Mouse (Mus musculus) hindbrain, embryonic 14.5 days (tissue): ENCODE data around the gene H2al1h. TPM values are rescaled to one million over a fixed set of nuclear protein-coding genes. Genes with fewer than 3 reads are reported as not detected.
"Not testable (repeated sequence)": the region's sequence is repeated elsewhere in the genome, so short reads cannot be mapped to it uniquely, and the experiment has no call there.

Experiments
- ATAC-seq: fragments of 200-750 bp; cut with Nextera tagmentation; 2 replicates; pipeline ENCODE4 v1.8.0; 2017; ENCODE audit warnings: moderate number of reproducible peaks, mild to moderate bottlenecking, moderate TSS enrichment, moderate library complexity; ENCODE audit not compliant: low FRiP score
- DNase-seq: peaks from one replicate; pipeline ENCODE4 v3.0.0-alpha.2; 2015; ENCODE audit warnings: low spot score
- H3K27ac ChIP-seq: fragments of 300-500 bp; sonication (generic); 2 replicates; pipeline ENCODE4 v1.5.1; 2014; ENCODE audit warnings: mild to moderate bottlenecking, moderate library complexity
- H3K27me3 ChIP-seq: fragments of 300-500 bp; sonication (generic); 2 replicates; pipeline ENCODE4 v1.6.1; 2014; ENCODE audit warnings: mild to moderate bottlenecking, low read length, mixed read lengths; ENCODE audit not compliant: control insufficient read depth, insufficient read depth
- H3K36me3 ChIP-seq: fragments of 300-500 bp; sonication (generic); replicated peaks from 2 replicates; pipeline ENCODE4 v1.6.1; 2014; ENCODE audit not compliant: control insufficient read depth, insufficient read depth
- H3K4me1 ChIP-seq: fragments of 300-500 bp; sonication (generic); replicated peaks from 2 replicates; pipeline ENCODE4 v1.6.1; 2014; ENCODE audit warnings: antibody characterized with exemption, low read length, mixed read lengths; ENCODE audit not compliant: control insufficient read depth, insufficient read depth
- H3K4me2 ChIP-seq: fragments of 300-500 bp; sonication (generic); replicated peaks from 2 replicates; pipeline ENCODE4 v1.6.1; 2014; ENCODE audit warnings: mild to moderate bottlenecking, moderate library complexity
- H3K4me3 ChIP-seq: fragments of 300-500 bp; sonication (generic); replicated peaks from 2 replicates; pipeline ENCODE4 v1.5.1; 2014; ENCODE audit warnings: mild to moderate bottlenecking, low read length
- H3K9ac ChIP-seq: fragments of 300-500 bp; sonication (generic); 2 replicates; pipeline ENCODE4 v1.6.1; 2014
- H3K9me3 ChIP-seq: fragments of 300-500 bp; sonication (generic); 2 replicates; pipeline ENCODE4 v1.6.1; 2016; ENCODE audit warnings: low read length; ENCODE audit not compliant: control insufficient read depth
- WGBS: fragments of 180-500 bp; shearing (Covaris S2); extraction: QIAGEN DNeasy Blood & Tissue Kit; methylation state at CpG from one replicate; pipeline ENCODE4 v1.1.7; 2014; 5-methylcytosine and 5-hydroxymethylcytosine counted together
- polyA plus RNA-seq: library from polyadenylated mRNA; unstranded; fragments of >200 nt; fragmentation: Nextera tagmentation; extraction: Ambion mirVana; gene quantifications from 2 replicates; pipeline ENCODE4 v1.2.1, GENCODE M21; 2014

The H2al1h gene
- polyA plus RNA-seq = not detected in 2 replicates

GRCm38 (mm10) chrX:11321192-11321591 lies at the start of gene H2al1h:
Gene H2al1h, plus strand, starts transcription at chrX:11321492.
- H3K9ac ChIP-seq, ATAC-seq, H3K4me2 ChIP-seq, H3K4me1 ChIP-seq, H3K36me3 ChIP-seq, DNase-seq, H3K27me3 ChIP-seq, H3K9me3 ChIP-seq, H3K27ac ChIP-seq, H3K4me3 ChIP-seq: not testable (repeated sequence)
- no CpG with 5 or more reads among the region's 6 CpGs for WGBS

- no peak overlapping the region for H3K4me2 ChIP-seq
- no peak for ATAC-seq
- no peaks in the 10 kb centered on the region for H3K4me1 ChIP-seq
- H3K27me3 ChIP-seq = peaks cover 1% of the 10 kb centered on the region
- H3K27ac ChIP-seq = no peak overlapping the region
- no peaks in the 10 kb centered on the region for H3K9me3 ChIP-seq
- no peak overlapping the region for H3K9ac ChIP-seq
- 85% methylated on average over 3 of the region's 3 CpGs for WGBS
- H3K4me3 ChIP-seq = no peak overlapping the region
- H3K36me3 ChIP-seq = no peaks in the 10 kb centered on the region
- DNase-seq = no peak
Observed at GRCm38 (mm10) chrX:11273190-11273589, 48.1 kb upstream of the H2al1h start.

- WGBS = 79% methylated on average over 6 of the region's 6 CpGs
- Histone ChIP-seq H3K4me3 (no peak overlapping the region), H3K36me3 (no peaks in the 10 kb centered on the region), H3K9ac (no peak overlapping the region), H3K4me1 (no peaks in the 10 kb centered on the region), H3K27ac (no peak overlapping the region), H3K4me2 (no peak overlapping the region), H3K9me3 (no peaks in the 10 kb centered on the region), H3K27me3 (no peaks in the 10 kb centered on the region; the same call in 1 of the 2 replicates)
- DNase-seq (no peak), ATAC-seq (no peak)
Observed at GRCm38 (mm10) chrX:11277083-11277482, 44.2 kb upstream of the H2al1h start.

- 69% methylated on average over 2 of the region's 2 CpGs for WGBS
- Histone ChIP-seq H3K4me2 (no peak overlapping the region), H3K27me3 (no peaks in the 10 kb centered on the region), H3K9ac (no peak overlapping the region), H3K36me3 (no peaks in the 10 kb centered on the region), H3K4me1 (no peaks in the 10 kb centered on the region), H3K27ac (no peak overlapping the region), H3K4me3 (no peak overlapping the region), H3K9me3 (no peaks in the 10 kb centered on the region)
- ATAC-seq = no peak
- DNase-seq = no peak
Observed at GRCm38 (mm10) chrX:11280741-11281140, 40.6 kb upstream of the H2al1h start.

- Histone ChIP-seq H3K4me3 (no peak overlapping the region), H3K27me3 (no peaks in the 10 kb centered on the region), H3K9me3 (no peaks in the 10 kb centered on the region), H3K4me2 (no peak overlapping the region), H3K4me1 (no peaks in the 10 kb centered on the region), H3K36me3 (no peaks in the 10 kb centered on the region), H3K27ac (no peak overlapping the region), H3K9ac (no peak overlapping the region)
- WGBS = 80% methylated on average over 14 of the region's 14 CpGs
- DNase-seq (no peak), ATAC-seq (no peak)
Observed at GRCm38 (mm10) chrX:11288306-11288882, 32.9 kb upstream of the H2al1h start.

- 49% methylated on average over 4 of the region's 4 CpGs for WGBS
- H3K4me1 ChIP-seq = no peaks in the 10 kb centered on the region
Observed at GRCm38 (mm10) chrX:11289244-11289643, 32.0 kb upstream of the H2al1h start.

GRCm38 (mm10) chrX:11298957-11299356 lies 22.3 kb upstream of the H2al1h start, which contains the start of gene H2al1a:
Gene H2al1a, plus strand, starts transcription at chrX:11299257.
- not testable (repeated sequence) for H3K36me3 ChIP-seq, H3K27ac ChIP-seq, H3K4me3 ChIP-seq, ATAC-seq, H3K27me3 ChIP-seq, H3K4me1 ChIP-seq, DNase-seq, H3K9me3 ChIP-seq, H3K9ac ChIP-seq, H3K4me2 ChIP-seq
- no CpG with 5 or more reads among the region's 3 CpGs for WGBS

More at GRCm38 (mm10) chrX:11289244-11289643, 32.0 kb upstream of the H2al1h start:
- Histone ChIP-seq H3K27me3 (no peaks in the 10 kb centered on the region), H3K36me3 (no peaks in the 10 kb centered on the region), H3K4me2 (no peak overlapping the region), H3K9ac (no peak overlapping the region), H3K27ac (no peak overlapping the region), H3K9me3 (no peaks in the 10 kb centered on the region), H3K4me3 (no peak overlapping the region)
- ATAC-seq = no peak
- DNase-seq = no peak

GRCm38 (mm10) chrX:11302132-11302531 lies 19.2 kb upstream of the H2al1h start, which contains the start of gene H2al1b:
Gene H2al1b, plus strand, starts transcription at chrX:11302432.
- not testable (repeated sequence) for H3K4me3 ChIP-seq, H3K27me3 ChIP-seq, H3K9ac ChIP-seq, DNase-seq, ATAC-seq, H3K9me3 ChIP-seq, H3K4me1 ChIP-seq, H3K4me2 ChIP-seq, H3K27ac ChIP-seq, H3K36me3 ChIP-seq
- 78% methylated on average over 1 of the region's 3 CpGs for WGBS

- ATAC-seq, H3K4me2 ChIP-seq, H3K27ac ChIP-seq, H3K9ac ChIP-seq, H3K9me3 ChIP-seq, H3K4me3 ChIP-seq, H3K27me3 ChIP-seq, H3K36me3 ChIP-seq, H3K4me1 ChIP-seq, DNase-seq: not testable (repeated sequence)
- 92% methylated on average over 1 of the region's 6 CpGs for WGBS
Observed at GRCm38 (mm10) chrX:11305355-11305754, 15.9 kb upstream of the H2al1h start, which contains the start of gene H2al1c. Gene H2al1c, plus strand, starts transcription at chrX:11305655.

GRCm38 (mm10) chrX:11308524-11308923 lies 12.8 kb upstream of the H2al1h start, which contains the start of gene H2al1d:
Gene H2al1d, plus strand, starts transcription at chrX:11308824.
- H3K27ac ChIP-seq, H3K4me3 ChIP-seq, H3K4me1 ChIP-seq, H3K9me3 ChIP-seq, DNase-seq, H3K27me3 ChIP-seq, H3K4me2 ChIP-seq, H3K36me3 ChIP-seq, H3K9ac ChIP-seq, ATAC-seq: not testable (repeated sequence)
- WGBS = no CpG with 5 or more reads among the region's 6 CpGs
